Mouse (Mus musculus) intestine, postnatal 0 days (tissue): ENCODE data around the gene Tmc4. TPM values are rescaled to one million over a fixed set of nuclear protein-coding genes. Genes with fewer than 3 reads are reported as not detected.

Experiments
- ATAC-seq: fragments of 200-750 bp; cut with Nextera tagmentation; 2 replicates; pipeline ENCODE4 v1.8.0; 2017; ENCODE audit warnings: mild to moderate bottlenecking, moderate TSS enrichment, moderate library complexity
- H3K27ac ChIP-seq: fragments of 300-500 bp; sonication (generic); 2 replicates; pipeline ENCODE4 v1.5.1; 2014; ENCODE audit warnings: mild to moderate bottlenecking, low read depth, low read length, moderate library complexity
- H3K27me3 ChIP-seq: fragments of 300-500 bp; sonication (generic); replicated peaks from 2 replicates; pipeline ENCODE4 v1.6.1; 2014; ENCODE audit warnings: low read length, mixed read lengths; ENCODE audit not compliant: control insufficient read depth, insufficient read depth
- H3K36me3 ChIP-seq: fragments of 300-500 bp; sonication (generic); 2 replicates; pipeline ENCODE4 v1.6.1; 2014; ENCODE audit warnings: mild to moderate bottlenecking, moderate library complexity; ENCODE audit not compliant: control insufficient read depth, insufficient read depth
- H3K4me1 ChIP-seq: fragments of 300-500 bp; sonication (generic); replicated peaks from 2 replicates; pipeline ENCODE4 v1.6.1; 2014; ENCODE audit warnings: antibody characterized with exemption, low read length, mixed read lengths; ENCODE audit not compliant: control insufficient read depth, insufficient read depth
- H3K4me2 ChIP-seq: fragments of 300-500 bp; sonication (generic); replicated peaks from 2 replicates; pipeline ENCODE4 v1.6.1; 2014; ENCODE audit warnings: low read depth, mild to moderate bottlenecking, moderate library complexity
- H3K4me3 ChIP-seq: fragments of 300-500 bp; sonication (generic); 2 replicates; pipeline ENCODE4 v1.5.1; 2014; ENCODE audit warnings: low read depth, low read length
- H3K9ac ChIP-seq: fragments of 300-500 bp; sonication (generic); 2 replicates; pipeline ENCODE4 v1.6.1; 2014; ENCODE audit warnings: mild to moderate bottlenecking, low read depth, low read length
- H3K9me3 ChIP-seq: fragments of 300-500 bp; sonication (generic); 2 replicates; pipeline ENCODE4 v1.6.1; 2016; ENCODE audit warnings: mixed run types; ENCODE audit not compliant: control insufficient read depth
- CTCF ChIP-seq: sonication (generic); IDR thresholded peaks from 2 replicates; pipeline ENCODE4 v1.5.1; 2016; ENCODE audit warnings: low read depth, mild to moderate bottlenecking, control low read depth, antibody characterized with exemption, moderate library complexity
- WGBS: fragments of 180-500 bp; shearing (Covaris S2); extraction: QIAGEN DNeasy Blood & Tissue Kit; methylation state at CpG from one replicate; pipeline ENCODE4 v1.1.7; 2014; 5-methylcytosine and 5-hydroxymethylcytosine counted together
- polyA plus RNA-seq: library from polyadenylated mRNA; unstranded; fragments of >200 nt; fragmentation: Nextera tagmentation; extraction: Ambion mirVana; gene quantifications from 2 replicates; pipeline ENCODE4 v1.2.1, GENCODE M21; 2015

The Tmc4 gene
- polyA plus RNA-seq, 1 experiment from 2014 or later: 100 TPM

DNA sequence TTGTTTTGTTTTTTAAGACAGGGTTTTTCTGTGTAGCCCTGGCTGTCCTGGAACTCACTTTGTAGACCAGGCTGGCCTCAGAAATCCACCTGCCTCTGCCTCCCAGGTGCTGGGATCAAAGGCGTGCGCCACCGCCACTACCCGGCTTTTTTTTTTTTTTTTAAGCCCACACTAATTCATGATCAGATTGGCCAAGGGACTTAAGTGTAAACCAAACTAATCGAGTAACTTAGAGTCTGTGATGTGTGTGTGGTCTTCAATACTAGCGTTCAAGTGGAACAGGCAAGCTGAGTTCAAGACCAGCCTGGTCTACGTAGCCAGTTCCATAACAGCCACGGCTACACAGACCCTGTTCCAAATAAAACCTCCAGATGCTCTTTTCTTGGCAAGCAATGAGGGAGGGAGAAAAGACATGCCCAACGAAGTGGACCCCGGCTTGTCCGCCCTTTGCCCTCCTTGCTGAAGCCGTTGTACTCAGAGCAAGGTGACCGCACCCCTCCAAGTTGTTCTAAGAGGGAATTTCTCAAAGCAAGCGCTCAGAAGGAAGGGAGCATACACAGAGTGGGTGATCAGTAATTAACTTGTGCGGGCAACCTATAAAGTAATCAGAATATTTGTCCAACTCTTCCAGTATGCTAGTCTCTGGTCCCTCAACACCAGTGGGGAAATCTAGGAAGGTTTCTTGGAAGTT, 12.7 kb downstream of the Tmc4 start:
- H3K4me2 ChIP-seq: peak overlapping the region; percentile 71
- H3K4me1 ChIP-seq: no peaks in the 10 kb centered on the region
- WGBS: 24% methylated on average over 15 of the region's 15 CpGs
- peak overlapping the region; percentile 84 for H3K27ac ChIP-seq
- H3K4me3 ChIP-seq: peak overlapping the region; percentile 56
- peak overlapping the region; percentile 76 for H3K9ac ChIP-seq
- H3K36me3 ChIP-seq: peaks cover 29% of the 10 kb centered on the region
- no peaks in the 10 kb centered on the region for H3K27me3 ChIP-seq
- no peaks in the 10 kb centered on the region for H3K9me3 ChIP-seq
- ATAC-seq: peak; percentile 66
- TF ChIP-seq CTCF: no peak

DNA sequence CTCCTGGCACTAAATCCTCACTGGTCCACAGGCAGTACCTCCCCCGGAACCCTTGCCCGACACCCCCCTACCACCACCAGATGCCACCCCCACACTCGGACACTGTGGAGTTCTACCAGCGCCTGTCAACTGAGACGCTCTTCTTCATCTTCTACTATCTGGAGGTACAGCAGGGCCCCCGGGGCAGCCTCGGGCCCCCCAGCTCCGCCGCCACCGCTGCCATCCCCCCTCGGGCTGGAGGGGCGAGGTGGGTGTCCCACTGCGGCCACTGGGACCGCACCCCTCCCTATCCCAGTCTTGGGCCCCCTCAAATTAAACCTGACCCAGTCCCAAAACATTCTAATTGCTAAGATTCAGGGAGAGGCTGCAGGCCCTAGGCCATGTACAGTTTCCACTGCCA, 18.8 kb downstream of the Tmc4 start:
- Histone ChIP-seq H3K36me3 (peaks cover 87% of the 10 kb centered on the region), H3K4me1 (no peaks in the 10 kb centered on the region), H3K27me3 (no peaks in the 10 kb centered on the region), H3K27ac (no peak overlapping the region), H3K4me2 (no peak overlapping the region), H3K9ac (no peak overlapping the region), H3K9me3 (no peaks in the 10 kb centered on the region), H3K4me3 (no peak overlapping the region)
- ATAC-seq: no peak
- WGBS: 89% methylated on average over 14 of the region's 14 CpGs
- no peak for TF ChIP-seq CTCF

DNA sequence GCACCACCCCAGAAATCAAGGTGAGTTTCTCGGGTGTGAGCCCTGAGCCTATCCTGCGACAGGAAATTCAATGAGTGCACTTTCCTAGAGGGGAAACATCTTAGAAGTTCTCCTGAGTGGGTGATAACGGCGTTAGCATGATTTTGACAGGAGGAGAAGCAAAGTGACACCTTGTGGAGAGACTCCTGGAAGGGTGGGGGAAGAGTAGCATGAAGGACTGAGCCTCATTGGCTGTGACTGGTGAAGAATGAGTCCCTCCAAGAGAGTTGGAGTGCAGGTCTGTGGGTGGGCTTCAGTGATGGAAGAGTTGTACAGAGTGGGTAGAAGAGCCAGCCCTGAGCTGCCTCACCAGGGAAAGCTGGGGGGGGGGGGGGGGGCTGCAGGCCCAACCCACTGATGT, 20.4 kb downstream of the Tmc4 start:
- TF ChIP-seq CTCF: no peak
- ATAC-seq: no peak
- Histone ChIP-seq H3K4me1 (no peaks in the 10 kb centered on the region), H3K4me3 (no peak overlapping the region), H3K9ac (no peak overlapping the region), H3K9me3 (no peaks in the 10 kb centered on the region), H3K36me3 (peaks cover 92% of the 10 kb centered on the region), H3K4me2 (no peak overlapping the region), H3K27ac (no peak overlapping the region), H3K27me3 (no peaks in the 10 kb centered on the region)
- WGBS: 83% methylated on average over 4 of the region's 4 CpGs

DNA sequence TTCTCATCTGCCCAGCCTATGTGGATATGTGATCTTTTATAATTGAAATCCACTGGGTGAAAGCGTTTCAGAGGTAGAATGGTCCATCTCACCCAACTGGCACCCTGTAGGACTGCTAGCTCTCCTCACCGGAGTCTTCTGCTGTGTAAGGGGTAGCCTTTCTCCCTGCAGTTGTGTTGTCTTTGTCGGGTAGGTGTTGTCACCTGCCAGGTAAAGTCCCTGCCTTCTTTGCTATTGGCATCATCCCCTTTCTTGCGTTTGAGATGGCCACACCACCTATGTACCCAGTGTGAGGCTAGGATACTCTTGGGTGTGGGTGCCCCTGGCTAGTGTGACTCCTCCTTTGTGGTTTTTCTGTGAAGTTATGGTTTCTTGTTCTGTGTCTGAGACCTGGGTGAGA, 30.7 kb downstream of the Tmc4 start:
- Histone ChIP-seq H3K4me3 (peak overlapping the region; percentile 78), H3K4me2 (peak overlapping the region; percentile 73), H3K9ac (peak overlapping the region; percentile 94), H3K36me3 (peaks cover 12% of the 10 kb centered on the region), H3K27ac (no peak overlapping the region), H3K4me1 (peaks cover 13% of the 10 kb centered on the region; the same call in 1 of the 2 replicates), H3K27me3 (no peaks in the 10 kb centered on the region), H3K9me3 (no peaks in the 10 kb centered on the region)
- 48% methylated on average over 4 of the region's 4 CpGs for WGBS
- TF ChIP-seq CTCF: no peak
- ATAC-seq: no peak

DNA sequence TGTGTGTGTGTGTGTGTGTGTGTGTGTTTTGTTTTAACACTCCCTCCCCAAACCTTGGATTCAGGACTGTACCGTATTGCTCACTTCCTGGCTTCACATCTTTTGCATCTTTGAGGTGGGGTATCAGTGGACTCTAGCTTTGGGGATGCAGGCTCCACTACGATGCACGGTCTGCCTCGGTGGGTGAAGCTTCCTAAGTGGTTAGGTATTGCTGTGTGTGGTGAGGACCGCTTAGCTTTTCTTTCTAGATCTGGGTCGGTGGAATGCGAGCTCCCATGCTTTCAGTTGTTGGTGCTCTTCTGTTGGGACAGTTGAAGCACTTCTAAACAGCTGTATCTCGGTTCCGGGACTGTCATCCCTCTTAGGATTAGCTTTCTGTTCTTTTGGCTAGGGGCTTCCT, 31.2 kb downstream of the Tmc4 start:
- Histone ChIP-seq H3K27ac (no peak overlapping the region), H3K9ac (peak overlapping the region; percentile 94), H3K9me3 (no peaks in the 10 kb centered on the region), H3K36me3 (peaks cover 12% of the 10 kb centered on the region), H3K4me3 (peak overlapping the region; percentile 78), H3K4me1 (peaks cover 13% of the 10 kb centered on the region; the same call in 1 of the 2 replicates), H3K27me3 (no peaks in the 10 kb centered on the region), H3K4me2 (peak overlapping the region; percentile 73)
- TF ChIP-seq CTCF: no peak
- 4% methylated on average over 9 of the region's 9 CpGs for WGBS
- no peak for ATAC-seq

DNA sequence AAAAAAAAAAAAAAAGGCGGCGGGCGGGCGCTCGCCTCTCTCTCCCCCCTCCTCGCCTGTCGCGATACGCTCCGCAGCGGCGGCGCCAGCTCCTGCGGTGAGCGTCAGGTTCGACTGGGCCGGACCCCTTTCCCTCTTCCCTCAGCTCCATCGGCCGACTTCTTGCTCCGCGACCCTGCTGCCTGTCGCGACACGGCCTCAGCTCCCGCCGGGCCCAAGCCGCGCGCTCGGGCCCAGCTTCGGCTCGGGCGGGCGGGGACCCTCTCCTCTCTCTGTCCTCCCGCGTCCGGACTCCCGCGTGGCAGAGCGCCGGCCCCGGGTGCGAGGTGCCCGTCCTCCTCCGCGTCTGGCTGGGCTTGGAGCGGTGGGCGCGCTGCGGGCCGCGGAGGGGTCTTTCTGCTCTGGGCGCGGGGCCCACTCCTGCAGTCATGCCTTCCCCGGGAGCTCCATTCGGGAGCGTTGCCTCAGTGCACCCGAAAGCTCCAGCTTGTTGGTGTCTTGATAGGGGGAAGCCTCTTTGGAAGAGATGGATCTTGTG, 31.8 kb downstream of the Tmc4 start:
- ATAC-seq: peak; percentile 11
- WGBS: under 1% methylated on average over 42 of the region's 58 CpGs
- H3K9ac ChIP-seq: peak overlapping the region; percentile 94
- peak overlapping the region; percentile 94 for H3K27ac ChIP-seq
- peaks cover 12% of the 10 kb centered on the region for H3K36me3 ChIP-seq
- peak overlapping the region; percentile 78 for H3K4me3 ChIP-seq
- H3K4me2 ChIP-seq: peak overlapping the region; percentile 73
- no peaks in the 10 kb centered on the region for H3K9me3 ChIP-seq
- no peaks in the 10 kb centered on the region for H3K27me3 ChIP-seq
- no peak for TF ChIP-seq CTCF
- H3K4me1 ChIP-seq: peaks cover 13% of the 10 kb centered on the region; the same call in 1 of the 2 replicates
